Mouse (Mus musculus) liver, embryonic 14.5 days (tissue): ENCODE data around the gene Pip4p1. TPM values are rescaled to one million over a fixed set of nuclear protein-coding genes. Genes with fewer than 3 reads are reported as not detected.
A peak's percentile ranks its signal among the peaks of the same experiment; 100 is the strongest.
"Not testable (repeated sequence)": the region's sequence is repeated elsewhere in the genome, so short reads cannot be mapped to it uniquely, and the experiment has no call there.

Experiments used
- ATAC-seq: fragments of 200-750 bp; cut with Nextera tagmentation; 2 replicates; pipeline ENCODE4 v1.8.0; 2017; ENCODE audit warnings: moderate number of reproducible peaks, mild to moderate bottlenecking, moderate library complexity; ENCODE audit not compliant: insufficient read depth
- DNase-seq, 3 experiments: peaks; one replicate each; pipeline ENCODE4 v3.0.0-alpha.2; 2012 to 2013; ENCODE audit warnings: low read depth in 3 of 3, low spot score in 3 of 3
- H3K27ac ChIP-seq: fragments of 300-500 bp; sonication (generic); 2 replicates; pipeline ENCODE4 v1.5.1; 2014; ENCODE audit warnings: moderate library complexity, mild to moderate bottlenecking, control low read depth, inconsistent platforms
- H3K27me3 ChIP-seq: fragments of 300-500 bp; sonication (generic); 2 replicates; pipeline ENCODE4 v1.6.1; 2014; ENCODE audit warnings: mild to moderate bottlenecking, low read length, moderate library complexity; ENCODE audit not compliant: control insufficient read depth, insufficient read depth
- H3K36me3 ChIP-seq: fragments of 300-500 bp; sonication (generic); replicated peaks from 2 replicates; pipeline ENCODE4 v1.6.1; 2014; ENCODE audit warnings: low read depth; ENCODE audit not compliant: control insufficient read depth, insufficient read depth
- H3K4me1 ChIP-seq, 2 experiments: fragments of 200-500 bp in 1 of 2; fragments of 300-500 bp in 1 of 2; sonication (generic) in 1 of 2; replicated peaks; 2 replicates each; pipeline ENCODE4 v1.6.1; 2012 to 2014; ENCODE audit warnings: antibody characterized with exemption in 1 of 2, inconsistent platforms in 1 of 2, low read length in 1 of 2; ENCODE audit not compliant: control insufficient read depth in 2 of 2, insufficient read depth in 2 of 2
- H3K4me2 ChIP-seq: fragments of 300-500 bp; sonication (generic); 2 replicates; pipeline ENCODE4 v1.6.1; 2014; ENCODE audit warnings: low read depth, mild to moderate bottlenecking, control low read depth, moderate library complexity
- H3K4me3 ChIP-seq, 2 experiments: fragments of 200-500 bp in 1 of 2; fragments of 300-500 bp in 1 of 2; sonication (generic) in 1 of 2; 2 replicates each; pipeline ENCODE4 v1.5.1; 2012 to 2014; ENCODE audit warnings: low read depth in 2 of 2, low read length in 2 of 2, mild to moderate bottlenecking in 2 of 2, control low read depth in 1 of 2, inconsistent platforms in 1 of 2, moderate library complexity in 1 of 2; ENCODE audit not compliant: insufficient read depth in 1 of 2
- H3K9ac ChIP-seq: fragments of 300-500 bp; sonication (generic); replicated peaks from 2 replicates; pipeline ENCODE4 v1.6.1; 2014; ENCODE audit warnings: mild to moderate bottlenecking, control low read depth, moderate library complexity
- H3K9me3 ChIP-seq: fragments of 300-500 bp; sonication (generic); 2 replicates; pipeline ENCODE4 v1.6.1; 2016; ENCODE audit warnings: low read length, mixed read lengths; ENCODE audit not compliant: control insufficient read depth
- CTCF ChIP-seq: IDR thresholded peaks from 2 replicates; pipeline ENCODE4 v1.5.1; 2016; ENCODE audit warnings: antibody characterized with exemption, low read depth, control low read depth
- EP300 ChIP-seq: IDR thresholded peaks from 2 replicates; pipeline ENCODE4 v1.6.1; 2016; ENCODE audit warnings: antibody characterized with exemption, low read depth
- WGBS: fragments of 180-500 bp; shearing (Covaris S2); extraction: QIAGEN DNeasy Blood & Tissue Kit; methylation state at CpG from one replicate; pipeline ENCODE4 v1.1.7; 2014; ENCODE audit not compliant: insufficient replicate concordance; 5-methylcytosine and 5-hydroxymethylcytosine counted together
- polyA plus RNA-seq, 2 experiments: library from polyadenylated mRNA; depleted of rRNA in 1 of 2; stranded (reverse) in 1 of 2; unstranded in 1 of 2; fragments of >200 nt; fragmentation: Nextera tagmentation in 1 of 2; extraction: Ambion mirVana in 1 of 2; gene quantifications; 2 replicates each; pipeline versions ENCODE4 v1.2.1 to v1.2.3; 2012 to 2014

The Pip4p1 gene
- polyA plus RNA-seq, 2 experiments, result 16.9 to 24.7 TPM

DNA sequence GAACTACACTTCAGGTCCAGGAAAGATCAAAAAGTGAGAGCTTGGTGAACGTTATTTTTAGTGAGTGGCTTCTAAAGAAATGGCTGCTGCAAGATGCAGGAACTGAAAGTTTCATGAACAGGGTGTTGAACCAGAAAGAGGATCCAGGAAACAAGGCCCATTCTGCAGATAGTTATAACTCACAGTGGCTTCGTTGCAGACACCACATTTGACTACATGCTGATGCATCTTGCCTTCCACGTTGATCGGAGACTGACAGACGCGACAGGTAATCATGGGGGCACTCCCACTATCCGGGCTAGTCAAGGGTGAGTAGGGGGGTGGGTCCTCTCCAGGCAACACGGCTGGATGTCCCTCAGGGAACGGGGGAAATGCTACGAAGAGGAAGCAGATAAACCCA is 705 bp downstream of the Pip4p1 start:
- TF ChIP-seq CTCF, result no peak
- TF ChIP-seq EP300, result no peak

DNA sequence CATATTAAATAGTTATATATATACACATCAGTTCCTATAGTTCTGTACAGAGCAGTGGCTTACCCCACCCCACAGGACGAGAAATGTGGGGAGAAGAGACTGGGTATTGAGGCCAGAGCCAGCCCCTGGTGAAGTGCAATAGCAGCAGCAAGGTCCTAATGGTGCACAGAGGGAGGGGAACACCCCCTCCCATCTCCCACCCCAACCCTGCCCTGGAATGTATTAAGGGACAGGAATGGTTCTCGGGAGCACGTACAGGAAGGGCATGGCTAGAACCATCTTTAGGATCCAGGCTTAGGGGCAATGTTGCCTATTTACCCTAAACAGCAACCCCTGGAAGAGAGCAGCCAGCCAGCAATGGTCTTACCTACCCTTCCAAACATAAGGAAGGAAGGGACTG is 3.3 kb downstream of the Pip4p1 start:
- Histone ChIP-seq H3K4me1 (peaks cover 12 to 22% of the 10 kb centered on the region in 2 experiments), H3K36me3 (peaks cover 31% of the 10 kb centered on the region), H3K27ac (no peak overlapping the region), H3K4me3 (no peak overlapping the region), H3K9me3 (no peaks in the 10 kb centered on the region), H3K4me2 (no peak overlapping the region), H3K27me3 (no peaks in the 10 kb centered on the region), H3K9ac (no peak overlapping the region)
- DNase-seq, result no peak
- no peak for TF ChIP-seq EP300
- ATAC-seq, result no peak
- 79% methylated on average over 3 of the region's 3 CpGs for whole genome bisulfite sequencing

More for the DNA sequence above, 705 bp downstream of the Pip4p1 start:
- Histone ChIP-seq H3K9me3 (no peaks in the 10 kb centered on the region), H3K4me2 (peak overlapping the region; percentile 89), H3K4me3 (peak overlapping the region; percentile 71 to 81), H3K27ac (peak overlapping the region; percentile 35), H3K36me3 (peaks cover 31% of the 10 kb centered on the region), H3K27me3 (no peaks in the 10 kb centered on the region), H3K4me1 (peaks cover 13 to 23% of the 10 kb centered on the region in 2 experiments), H3K9ac (peak overlapping the region; percentile 79)
- WGBS, result 10% methylated on average over 10 of the region's 10 CpGs
- no peak for DNase-seq
- ATAC-seq, result no peak

DNA sequence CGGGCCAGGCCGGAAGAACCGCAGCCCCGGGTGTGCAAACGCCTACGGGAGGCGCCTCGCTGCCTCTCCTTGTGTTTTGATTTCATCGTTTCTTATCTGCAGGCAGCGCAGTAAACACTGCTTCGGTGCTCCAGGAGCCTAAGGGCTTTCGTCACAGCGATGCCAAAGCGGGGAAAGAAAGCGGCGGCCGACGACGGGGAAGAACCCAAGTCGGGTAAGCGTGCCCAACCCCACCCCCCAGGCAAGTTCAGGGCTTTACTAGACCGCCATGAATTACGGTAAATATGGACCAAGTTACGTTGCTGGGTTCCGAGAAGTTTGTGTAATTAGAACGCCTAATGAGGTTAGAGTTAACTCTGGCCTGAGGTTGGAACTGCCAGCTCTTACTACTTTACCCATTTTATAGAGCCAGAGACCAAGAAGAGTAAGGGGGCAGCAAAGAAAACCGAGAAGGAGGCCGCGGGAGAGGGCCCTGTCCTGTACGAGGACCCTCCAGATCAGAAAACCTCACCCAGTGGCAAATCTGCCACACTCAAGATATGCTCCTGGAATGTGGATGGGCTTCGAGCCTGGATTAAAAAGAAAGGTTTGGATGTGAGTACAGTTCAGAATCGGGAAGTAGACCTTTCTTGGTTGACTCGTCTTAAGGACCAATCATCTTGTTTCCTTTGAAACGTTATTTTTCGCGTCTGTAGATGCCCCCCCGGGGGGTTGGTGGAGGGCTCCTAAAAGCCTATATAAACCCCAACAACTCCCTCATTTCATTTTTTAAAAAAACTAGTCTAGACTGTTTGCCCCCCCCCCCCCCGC is 5.3 kb downstream of the Pip4p1 start:
- peak in 2 of 3 experiments; percentile 37 to 42 for DNase-seq
- H3K4me1 ChIP-seq, result peaks cover 3 to 13% of the 10 kb centered on the region in 2 experiments; a peak in 3 of 4 replicates
- no peak for TF ChIP-seq EP300
- no peak for TF ChIP-seq CTCF

DNA sequence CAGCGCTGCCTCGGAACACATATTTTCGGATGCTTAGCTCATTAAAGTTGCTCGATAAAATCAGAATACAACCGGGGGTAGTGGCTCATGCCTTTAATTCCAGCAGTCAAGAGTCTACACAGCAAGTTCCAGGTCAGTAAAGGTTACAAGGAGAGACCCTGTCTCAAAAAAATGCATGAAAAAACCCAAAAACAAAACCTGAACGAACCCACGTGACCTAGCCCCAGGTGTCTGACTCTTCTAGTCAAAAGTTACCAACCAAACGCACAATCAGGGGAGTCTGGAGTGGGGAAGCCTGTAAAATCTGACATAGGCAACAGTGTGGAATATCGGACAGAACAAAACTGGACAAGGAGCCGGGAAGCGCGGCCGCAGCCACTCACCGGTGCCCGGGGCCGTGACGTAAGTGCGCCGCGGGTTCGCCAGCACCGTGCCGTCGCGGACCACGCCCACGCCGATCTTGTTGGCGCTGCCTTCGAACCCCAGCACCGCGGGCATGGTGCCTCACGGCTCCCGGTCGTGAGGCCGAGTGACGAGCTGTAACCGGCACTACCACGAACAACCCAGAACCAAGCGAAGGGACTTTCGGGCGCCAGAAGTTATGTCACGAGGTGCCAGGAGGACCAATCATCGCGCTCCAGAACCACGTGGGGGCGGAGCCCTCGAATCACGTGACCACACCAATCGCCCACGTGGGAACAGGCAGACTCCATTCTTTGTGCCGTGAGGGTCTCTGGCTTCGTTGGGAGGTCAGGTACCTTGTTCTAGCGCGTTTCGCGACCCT is 6.2 kb downstream of the Pip4p1 start, which contains the start of the genes Osgep and Apex1:
Gene Osgep, minus strand, starts transcription at position 613 of the 784 bp plus-strand sequence.
Gene Apex1, plus strand, starts transcription at position 688 of the 784 bp plus-strand sequence.
- Histone ChIP-seq H3K36me3 (peaks cover 31% of the 10 kb centered on the region), H3K27me3 (no peaks in the 10 kb centered on the region), H3K4me1 (peaks cover 0 to 6% of the 10 kb centered on the region in 2 experiments; a peak in 3 of 4 replicates), H3K9ac (peak within 1 kb of the TSS; percentile 89), H3K9me3 (no peaks in the 10 kb centered on the region), H3K4me2 (peak within 1 kb of the TSS; percentile 96), H3K4me3 (peak within 1 kb of the TSS; percentile 77 to 85), H3K27ac (peak within 1 kb of the TSS; percentile 88)
- TF ChIP-seq EP300 (no peak), CTCF (no peak)
- DNase-seq (peak; percentile 90 to 92 (median 92)), ATAC-seq (peak; percentile 90)
- under 1% methylated on average over 57 of the region's 57 CpGs for WGBS

More for the DNA sequence above, 5.3 kb downstream of the Pip4p1 start:
- Histone ChIP-seq H3K27me3 (no peaks in the 10 kb centered on the region), H3K36me3 (peaks cover 31% of the 10 kb centered on the region), H3K9ac (peak overlapping the region; percentile 69), H3K27ac (peak overlapping the region; percentile 72), H3K4me3 (peak overlapping the region; percentile 77 to 85), H3K4me2 (peak overlapping the region; percentile 96), H3K9me3 (no peaks in the 10 kb centered on the region)
- peak; percentile 68 for ATAC-seq
- under 1% methylated on average over 38 of the region's 38 CpGs for WGBS

DNA sequence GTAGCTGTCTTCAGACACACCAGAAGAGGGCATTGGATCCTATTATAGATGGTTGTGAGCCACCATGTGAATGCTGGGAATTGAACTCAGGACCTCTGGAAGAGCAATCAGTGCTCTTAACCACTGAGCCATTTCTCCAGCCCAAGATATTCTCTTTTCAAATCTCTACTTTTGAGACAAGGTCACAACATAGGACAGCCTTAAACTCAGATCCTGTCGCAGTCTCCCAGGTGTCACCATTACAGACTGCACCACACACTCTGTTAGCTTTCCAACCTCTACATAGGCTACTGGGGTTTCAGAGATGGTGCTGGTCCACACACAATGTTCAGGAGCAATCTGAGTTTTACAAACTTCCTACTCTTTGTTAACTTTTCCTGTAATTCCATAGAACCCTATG is 7.2 kb downstream of the Pip4p1 start:
- WGBS, result 69% methylated on average over 1 of the region's 1 CpGs
- not testable (repeated sequence) for H3K27me3 ChIP-seq, ATAC-seq, H3K9me3 ChIP-seq, H3K27ac ChIP-seq, DNase-seq, H3K4me1 ChIP-seq
- Histone ChIP-seq H3K9ac (peak overlapping the region; percentile 89), H3K36me3 (peaks cover 21% of the 10 kb centered on the region), H3K4me2 (peak overlapping the region; percentile 96), H3K4me3 (peak overlapping the region in 1 of 2 experiments; percentile 85; a peak in 2 of 4 replicates)
